Mouse (Mus musculus) bone marrow, adult 2 months (tissue): Measurements from ENCODE around the gene Bcam. TPM values are rescaled to one million over a fixed set of nuclear protein-coding genes. Genes with fewer than 3 reads are reported as not detected.

ENCODE experiments used
- H3K27ac ChIP-seq: fragments of 200-500 bp; 2 replicates; pipeline ENCODE4 v1.5.1; 2012; ENCODE audit warnings: low read depth, mild to moderate bottlenecking, control low read depth, inconsistent platforms, low read length; ENCODE audit not compliant: control insufficient read depth, poor library complexity, insufficient read depth
- H3K4me1 ChIP-seq: fragments of 200-500 bp; 2 replicates; pipeline ENCODE4 v1.6.1; 2011; ENCODE audit warnings: low read length; ENCODE audit not compliant: control insufficient read depth, insufficient read depth
- H3K4me3 ChIP-seq: fragments of 200-500 bp; replicated peaks from 2 replicates; pipeline ENCODE3; 2011; ENCODE audit warnings: mild to moderate bottlenecking, low read depth, low read length, control low read depth; ENCODE audit not compliant: control insufficient read depth
- CTCF ChIP-seq: fragments of 200-500 bp; IDR thresholded peaks from 2 replicates; pipeline ENCODE4 v1.5.1; 2011; ENCODE audit warnings: low read length, control low read depth; ENCODE audit not compliant: control insufficient read depth, insufficient read depth
- POLR2A ChIP-seq: fragments of 200-500 bp; IDR thresholded peaks from 2 replicates; pipeline ENCODE4 v1.6.1; 2011; ENCODE audit warnings: low read depth, mild to moderate bottlenecking, control low read depth, low read length, borderline replicate concordance; ENCODE audit not compliant: control insufficient read depth
- WGBS: fragments of 180-500 bp; shearing (Covaris S2); methylation state at CpG from one replicate; pipeline ENCODE4 v1.1.7; 2018; 5-methylcytosine and 5-hydroxymethylcytosine counted together
- polyA plus RNA-seq: library from polyadenylated mRNA; stranded (reverse); fragments of >200 nt; gene quantifications from 2 replicates; pipeline ENCODE4 v1.2.4, GENCODE M21; 2011; ENCODE audit warnings: low replicate concordance; ENCODE audit not compliant: missing spikeins, insufficient read depth, insufficient read length

Gene Bcam
- polyA plus RNA-seq, 1 experiment = 4.5 TPM

DNA sequence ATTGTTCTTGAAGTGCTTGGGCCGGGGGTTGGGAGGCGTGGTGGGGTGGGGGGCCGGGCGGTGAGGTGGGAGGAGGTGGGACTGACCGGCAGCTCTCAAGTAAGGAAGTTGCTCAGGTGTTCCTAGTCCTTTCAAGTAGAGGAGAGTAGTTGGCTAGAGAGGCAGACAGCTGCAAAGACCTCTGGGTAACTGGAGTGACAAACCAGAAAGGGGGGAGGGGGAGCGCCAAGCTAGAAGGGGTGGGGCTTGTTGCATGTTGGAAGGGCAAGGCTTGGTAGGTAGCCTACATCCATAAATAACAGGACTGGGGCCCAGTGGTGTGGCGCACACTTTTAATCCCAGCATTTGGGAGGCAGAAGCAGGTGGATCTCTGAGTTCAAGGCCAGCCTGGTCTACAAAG is 10.9 kb upstream of the Bcam start:
- 83% methylated on average over 7 of the region's 7 CpGs for WGBS
- H3K4me3 ChIP-seq = no peak overlapping the region

GRCm38 (mm10) chr7:19779903-19780302 is 9.1 kb upstream of the Bcam start:
- H3K4me1 ChIP-seq = no peaks in the 10 kb centered on the region
- no peak overlapping the region for H3K4me3 ChIP-seq
- no peak overlapping the region for H3K27ac ChIP-seq
- TF ChIP-seq CTCF (no peak), POLR2A (no peak)
- WGBS = 80% methylated on average over 4 of the region's 4 CpGs

More for the DNA sequence above, 10.9 kb upstream of the Bcam start:
- Histone ChIP-seq H3K27ac (no peak overlapping the region), H3K4me1 (no peaks in the 10 kb centered on the region)
- TF ChIP-seq CTCF = no peak
- no peak for TF ChIP-seq POLR2A

DNA sequence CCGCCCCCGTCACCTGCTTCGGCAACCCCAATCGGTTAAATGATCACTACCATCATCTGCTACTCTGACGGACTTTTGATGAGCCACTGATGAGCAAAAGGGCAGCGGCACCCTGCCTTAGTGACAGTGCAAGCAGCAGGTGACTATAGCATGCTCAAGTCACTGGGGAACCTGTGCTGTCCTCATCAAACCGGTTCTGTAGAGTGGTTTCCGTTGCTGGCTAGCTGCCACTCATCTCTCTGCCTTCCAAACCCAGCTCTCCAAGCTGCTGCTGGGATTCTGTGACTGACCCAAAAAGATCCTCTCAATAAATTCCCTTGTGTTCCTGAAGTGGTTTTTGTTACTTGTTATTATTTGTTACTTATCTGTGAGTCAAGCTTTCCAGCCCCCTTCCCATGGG is 7.8 kb upstream of the Bcam start:
- H3K4me3 ChIP-seq = no peak overlapping the region
- 79% methylated on average over 8 of the region's 8 CpGs for WGBS
- no peak overlapping the region for H3K27ac ChIP-seq
- no peaks in the 10 kb centered on the region for H3K4me1 ChIP-seq
- TF ChIP-seq POLR2A (no peak), CTCF (no peak)

DNA sequence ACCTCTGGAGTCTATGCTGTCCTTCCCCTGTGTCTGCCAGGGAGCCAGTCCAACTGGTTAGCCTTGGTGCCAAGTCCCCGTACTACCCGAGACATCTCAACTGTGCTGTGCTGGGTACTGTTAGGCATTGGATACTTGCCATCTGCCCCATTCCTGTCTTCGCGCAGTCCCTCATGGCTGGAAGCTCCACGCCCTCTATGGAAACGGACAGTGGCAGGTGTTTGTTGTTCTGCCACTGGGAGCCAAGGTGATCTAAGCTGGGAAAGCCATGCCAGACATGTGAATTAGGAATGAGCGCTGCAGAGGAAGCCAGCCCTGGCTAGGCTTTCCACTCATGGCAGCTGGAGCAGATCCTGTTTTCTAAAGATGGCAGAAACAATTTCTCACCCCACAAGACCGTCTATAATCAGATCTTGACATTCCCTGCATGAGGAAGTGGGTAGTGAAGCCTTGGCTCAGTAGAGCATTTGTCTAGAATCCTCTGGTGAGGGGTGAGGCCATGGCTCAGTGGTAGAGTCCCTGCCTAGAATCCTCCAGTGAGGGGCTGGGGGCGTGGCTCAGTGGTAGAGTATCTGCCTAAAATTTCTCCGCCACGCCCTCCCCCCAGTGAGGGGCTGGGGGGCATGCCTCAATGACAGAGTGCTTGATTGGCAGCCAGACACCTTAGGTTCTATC is 6.4 kb upstream of the Bcam start:
- no peak overlapping the region for H3K4me3 ChIP-seq
- TF ChIP-seq POLR2A (no peak), CTCF (no peak)
- WGBS = 79% methylated on average over 11 of the region's 11 CpGs
- H3K27ac ChIP-seq = no peak overlapping the region
- no peaks in the 10 kb centered on the region for H3K4me1 ChIP-seq

GRCm38 (mm10) chr7:19771682-19772081 is 866 bp upstream of the Bcam start:
- TF ChIP-seq CTCF (no peak), POLR2A (no peak)
- WGBS = 59% methylated on average over 4 of the region's 4 CpGs
- no peak overlapping the region for H3K27ac ChIP-seq
- no peaks in the 10 kb centered on the region for H3K4me1 ChIP-seq
- H3K4me3 ChIP-seq = no peak overlapping the region

GRCm38 (mm10) chr7:19770375-19770754 is 451 bp downstream of the Bcam start:
- H3K4me3 ChIP-seq = no peak overlapping the region
- no peak overlapping the region for H3K27ac ChIP-seq
- TF ChIP-seq POLR2A (0 out of 2 replicates have a peak, but pooled peaks have one; percentile 15), CTCF (no peak)
- WGBS = under 1% methylated on average over 28 of the region's 28 CpGs
- H3K4me1 ChIP-seq = no peaks in the 10 kb centered on the region

DNA sequence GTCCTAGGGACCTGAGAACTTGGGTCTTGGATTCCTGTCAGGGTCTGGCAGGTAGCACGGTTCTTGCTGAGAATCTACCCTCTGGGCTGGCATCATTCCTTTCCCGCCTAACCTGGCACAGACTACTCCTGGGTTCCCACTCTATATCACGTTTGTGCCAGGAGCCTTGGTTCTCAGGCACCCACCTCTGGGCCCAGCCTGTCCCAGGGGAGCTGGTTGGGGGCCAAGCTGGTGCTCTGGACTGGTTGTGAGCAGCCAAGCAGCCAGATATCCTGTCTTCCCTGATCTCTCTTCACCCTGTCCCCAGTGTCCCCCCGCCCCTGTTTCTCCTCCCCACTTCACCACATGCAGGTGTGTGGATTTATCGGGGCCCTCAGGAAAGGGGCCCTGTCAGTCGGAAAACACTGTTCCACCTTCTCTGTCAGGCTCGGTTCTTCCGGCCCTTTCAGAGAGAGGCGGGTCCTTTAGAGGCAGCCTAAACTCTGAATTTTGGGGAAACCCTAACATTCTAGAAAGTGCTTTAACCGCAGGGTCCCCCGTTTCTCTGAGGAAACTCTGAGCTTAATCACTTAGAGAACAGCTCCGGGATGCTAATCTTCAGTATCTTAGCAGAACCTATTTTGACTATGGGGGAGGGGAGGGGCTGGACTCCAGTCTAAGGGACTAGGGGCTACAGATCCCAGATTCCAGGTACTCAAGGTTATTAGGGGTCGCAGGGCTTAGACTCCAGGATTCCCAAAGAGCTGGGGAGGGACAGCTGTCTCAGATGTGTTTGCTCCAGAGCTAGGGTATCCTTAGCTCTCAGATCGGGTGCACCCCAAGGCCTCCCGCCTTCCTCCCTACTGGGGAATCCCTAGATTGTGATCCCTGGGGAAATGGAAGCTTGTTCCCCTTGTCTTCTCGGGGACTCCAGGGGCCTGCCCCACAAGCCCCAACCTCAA is 1.1 kb downstream of the Bcam start:
- Histone ChIP-seq H3K4me1 (no peaks in the 10 kb centered on the region), H3K4me3 (no peak overlapping the region), H3K27ac (no peak overlapping the region)
- TF ChIP-seq CTCF (no peak), POLR2A (no peak)
- 11% methylated on average over 16 of the region's 16 CpGs for WGBS

DNA sequence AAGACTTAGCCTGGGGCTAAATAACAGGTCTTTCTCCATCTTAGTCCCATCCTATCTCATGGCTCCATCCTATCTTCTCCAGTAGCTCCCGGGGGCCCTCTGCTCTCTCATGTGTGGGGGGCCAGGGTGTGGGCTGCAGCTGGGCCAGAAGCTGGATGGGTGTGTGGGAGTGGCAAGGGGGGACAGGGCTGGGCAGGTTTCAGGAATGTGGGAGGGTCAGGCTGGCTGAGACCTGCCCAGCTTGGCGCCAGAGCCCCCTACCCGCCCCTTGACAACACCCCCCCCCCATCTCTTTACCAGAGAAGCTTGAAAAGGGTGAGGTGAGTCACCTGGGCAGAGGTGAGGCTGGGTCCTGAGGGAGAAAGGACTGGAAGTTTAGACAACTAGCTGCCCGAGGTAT is 1.8 kb downstream of the Bcam start:
- Histone ChIP-seq H3K4me1 (no peaks in the 10 kb centered on the region), H3K27ac (no peak overlapping the region), H3K4me3 (no peak overlapping the region)
- TF ChIP-seq CTCF (no peak), POLR2A (no peak)
- 66% methylated on average over 4 of the region's 4 CpGs for WGBS

- WGBS = 83% methylated on average over 14 of the region's 14 CpGs
- no peak overlapping the region for H3K27ac ChIP-seq
- H3K4me1 ChIP-seq = no peaks in the 10 kb centered on the region
- TF ChIP-seq POLR2A (no peak), CTCF (no peak)
- no peak overlapping the region for H3K4me3 ChIP-seq
These were observed 2.6 kb downstream of the Bcam start for GRCm38 (mm10) chr7:19768251-19768650.
